Mouse (Mus musculus): ENCODE measurements around the gene Tnf. TPM values are rescaled to one million over a fixed set of nuclear protein-coding genes. Genes with fewer than 3 reads are reported as not detected.

The Tnf gene
- polyA plus RNA-seq, 1 experiment from 2014 or later, result not detected

Small RNA genes lying within 50 kb of the gene (microRNA-seq; reads per million reads assigned to microRNA genes)
- gene Mir6973a, result not detected
- gene Mir6974, result not detected
- 2.6 reads per million for gene Mir6975
- gene Mir8094, result not detected

Other genes starting within 250 kb of the Tnf start
- 0.27 and 0.35 TPM in 2 replicates for gene Hspa1b, start 242.8 kb downstream of the Tnf start, polyA plus RNA-seq (2014; fragmentation: Nextera tagmentation; extraction: Ambion mirVana)
- gene Gm20481, start 232.1 kb downstream of the Tnf start, polyA plus RNA-seq (2014; fragmentation: Nextera tagmentation; extraction: Ambion mirVana), result not detected in 2 replicates
- gene Hspa1a, start 229.9 kb downstream of the Tnf start, polyA plus RNA-seq (2014; fragmentation: Nextera tagmentation; extraction: Ambion mirVana), result 7.0 and 7.6 TPM in 2 replicates
- gene Hspa1l, start 229.3 kb downstream of the Tnf start, polyA plus RNA-seq (2014; fragmentation: Nextera tagmentation; extraction: Ambion mirVana), result 1.6 and 2.8 TPM in 2 replicates
- gene Lsm2, start 220.1 kb downstream of the Tnf start, polyA plus RNA-seq (2014; fragmentation: Nextera tagmentation; extraction: Ambion mirVana), result 89.1 and 89.5 TPM in 2 replicates
- gene Vars, start 201.0 kb downstream of the Tnf start, polyA plus RNA-seq (2014; fragmentation: Nextera tagmentation; extraction: Ambion mirVana), result 51.4 and 56.9 TPM in 2 replicates
- gene Vwa7, start 185.4 kb downstream of the Tnf start, polyA plus RNA-seq (2014; fragmentation: Nextera tagmentation; extraction: Ambion mirVana), result 0.11 and 0.15 TPM in 2 replicates
- gene Sapcd1, start 174.0 kb downstream of the Tnf start, polyA plus RNA-seq (2014; fragmentation: Nextera tagmentation; extraction: Ambion mirVana), result 2.1 and 2.2 TPM in 2 replicates
- 1.9 and 2.2 TPM in 2 replicates for gene Msh5, start 155.3 kb downstream of the Tnf start, polyA plus RNA-seq (2014; fragmentation: Nextera tagmentation; extraction: Ambion mirVana)
- 13.3 and 37.0 TPM in 2 replicates for gene Clic1, start 152.0 kb downstream of the Tnf start, polyA plus RNA-seq (2014; fragmentation: Nextera tagmentation; extraction: Ambion mirVana)
- gene Ddah2, start 143.0 kb downstream of the Tnf start, polyA plus RNA-seq (2014; fragmentation: Nextera tagmentation; extraction: Ambion mirVana), result 269 and 303 TPM in 2 replicates
- gene Ly6g6c, start 136.6 kb downstream of the Tnf start, polyA plus RNA-seq (2014; fragmentation: Nextera tagmentation; extraction: Ambion mirVana), result not detected in 2 replicates
- gene Mpig6b, start 135.8 kb downstream of the Tnf start, polyA plus RNA-seq (2014; fragmentation: Nextera tagmentation; extraction: Ambion mirVana), result 0.12 and 0.15 TPM in 2 replicates
- gene Ly6g6e, start 125.1 kb downstream of the Tnf start, polyA plus RNA-seq (2014; fragmentation: Nextera tagmentation; extraction: Ambion mirVana), result 0.46 and 0.66 TPM in 2 replicates
- gene Ly6g6d, start 123.9 kb downstream of the Tnf start, polyA plus RNA-seq (2014; fragmentation: Nextera tagmentation; extraction: Ambion mirVana), result 0.84 and 1.8 TPM in 2 replicates
- 0.23 TPM in 1 of 2 replicates, not detected in the other for gene Ly6g6f, start 116.4 kb downstream of the Tnf start, polyA plus RNA-seq (2014; fragmentation: Nextera tagmentation; extraction: Ambion mirVana)
- gene Abhd16a, start 112.7 kb downstream of the Tnf start, polyA plus RNA-seq (2014; fragmentation: Nextera tagmentation; extraction: Ambion mirVana), result 82.3 and 92.5 TPM in 2 replicates
- not detected in 2 replicates for gene Ly6g5c, start 93.7 kb downstream of the Tnf start, polyA plus RNA-seq (2014; fragmentation: Nextera tagmentation; extraction: Ambion mirVana)
- 0.52 and 0.92 TPM in 2 replicates for gene Ly6g5b, start 86.6 kb downstream of the Tnf start, polyA plus RNA-seq (2014; fragmentation: Nextera tagmentation; extraction: Ambion mirVana)
- 22.2 and 23.7 TPM in 2 replicates for gene Gpank1, start 80.6 kb downstream of the Tnf start, polyA plus RNA-seq (2014; fragmentation: Nextera tagmentation; extraction: Ambion mirVana)
- gene Csnk2b, start 80.0 kb downstream of the Tnf start, polyA plus RNA-seq (2014; fragmentation: Nextera tagmentation; extraction: Ambion mirVana), result 361 and 363 TPM in 2 replicates
- 8.1 and 9.7 TPM in 2 replicates for gene D17H6S53E, start 75.6 kb downstream of the Tnf start, polyA plus RNA-seq (2014; fragmentation: Nextera tagmentation; extraction: Ambion mirVana)
- gene Apom, start 70.0 kb downstream of the Tnf start, polyA plus RNA-seq (2014; fragmentation: Nextera tagmentation; extraction: Ambion mirVana), result 0.75 and 0.89 TPM in 2 replicates
- gene Bag6, start 66.8 kb downstream of the Tnf start, polyA plus RNA-seq (2014; fragmentation: Nextera tagmentation; extraction: Ambion mirVana), result 88.3 and 102 TPM in 2 replicates
- 181 and 195 TPM in 2 replicates for gene Prrc2a, start 37.1 kb downstream of the Tnf start, polyA plus RNA-seq (2014; fragmentation: Nextera tagmentation; extraction: Ambion mirVana)
- 6.7 and 10.7 TPM in 2 replicates for gene Aif1, start 25.9 kb downstream of the Tnf start, polyA plus RNA-seq (2014; fragmentation: Nextera tagmentation; extraction: Ambion mirVana)
- gene Lst1, start 13.6 kb downstream of the Tnf start, polyA plus RNA-seq (2014; fragmentation: Nextera tagmentation; extraction: Ambion mirVana), result 3.7 and 8.8 TPM in 2 replicates
- 0.31 and 0.62 TPM in 2 replicates for gene Ltb, start 7.6 kb downstream of the Tnf start, polyA plus RNA-seq (2014; fragmentation: Nextera tagmentation; extraction: Ambion mirVana)
- gene Lta, start 3.3 kb upstream of the Tnf start, polyA plus RNA-seq (2014; fragmentation: Nextera tagmentation; extraction: Ambion mirVana), result 0.24 and 0.26 TPM in 2 replicates
- 0.44 TPM in 1 of 2 replicates, not detected in the other for gene Gm16181, start 18.8 kb upstream of the Tnf start, polyA plus RNA-seq (2014; fragmentation: Nextera tagmentation; extraction: Ambion mirVana)
- 118 and 154 TPM in 2 replicates for gene Atp6v1g2, start 31.7 kb upstream of the Tnf start, polyA plus RNA-seq (2014; fragmentation: Nextera tagmentation; extraction: Ambion mirVana)
- gene Nfkbil1, start 33.8 kb upstream of the Tnf start, polyA plus RNA-seq (2014; fragmentation: Nextera tagmentation; extraction: Ambion mirVana), result 3.4 and 4.3 TPM in 2 replicates
- 373 and 383 TPM in 2 replicates for gene Ddx39b, start 39.7 kb upstream of the Tnf start, polyA plus RNA-seq (2014; fragmentation: Nextera tagmentation; extraction: Ambion mirVana)
- 99.9 and 111 TPM in 2 replicates for gene H2-D1, start 60.7 kb upstream of the Tnf start, polyA plus RNA-seq (2014; fragmentation: Nextera tagmentation; extraction: Ambion mirVana)
- gene H2-Q1, start 118.4 kb upstream of the Tnf start, polyA plus RNA-seq (2014; fragmentation: Nextera tagmentation; extraction: Ambion mirVana), result 0.48 TPM in 1 of 2 replicates, not detected in the other
- 1.4 and 2.9 TPM in 2 replicates for gene H2-Q2, start 140.2 kb upstream of the Tnf start, polyA plus RNA-seq (2014; fragmentation: Nextera tagmentation; extraction: Ambion mirVana)
- gene H2-Q4, start 177.6 kb upstream of the Tnf start, polyA plus RNA-seq (2014; fragmentation: Nextera tagmentation; extraction: Ambion mirVana), result 0.55 and 0.90 TPM in 2 replicates
- gene H2-Q6, start 222.8 kb upstream of the Tnf start, polyA plus RNA-seq (2014; fragmentation: Nextera tagmentation; extraction: Ambion mirVana), result 0.54 and 1.4 TPM in 2 replicates
- 4.3 and 5.5 TPM in 2 replicates for gene H2-Q7, start 237.1 kb upstream of the Tnf start, polyA plus RNA-seq (2014; fragmentation: Nextera tagmentation; extraction: Ambion mirVana)